Mouse (Mus musculus): ENCODE results near the gene Nsf.

- TF ChIP-seq POLR2A (IDR thresholded peaks at IDR 0.05; ENCODE audit: extremely low read depth, insufficient read depth, low read length) (no peak), CTCF (IDR thresholded peaks at IDR 0.05; ENCODE audit: low read depth, low read length) (no peak)
Observed at GRCm38 (mm10) chr11:103870352-103870751, 83.5 kb downstream of the Nsf start.
